Mouse (Mus musculus): Measurements from ENCODE around the gene Nt5c2. TPM values are rescaled to one million over a fixed set of nuclear protein-coding genes. Genes with fewer than 3 reads are reported as not detected.
"Not testable (repeated sequence)": the region's sequence is repeated elsewhere in the genome, so short reads cannot be mapped to it uniquely, and the experiment has no call there.

Gene Nt5c2
- total RNA-seq, 2 experiments from 2014 or later, result 64.9 to 75.1 TPM

DNA sequence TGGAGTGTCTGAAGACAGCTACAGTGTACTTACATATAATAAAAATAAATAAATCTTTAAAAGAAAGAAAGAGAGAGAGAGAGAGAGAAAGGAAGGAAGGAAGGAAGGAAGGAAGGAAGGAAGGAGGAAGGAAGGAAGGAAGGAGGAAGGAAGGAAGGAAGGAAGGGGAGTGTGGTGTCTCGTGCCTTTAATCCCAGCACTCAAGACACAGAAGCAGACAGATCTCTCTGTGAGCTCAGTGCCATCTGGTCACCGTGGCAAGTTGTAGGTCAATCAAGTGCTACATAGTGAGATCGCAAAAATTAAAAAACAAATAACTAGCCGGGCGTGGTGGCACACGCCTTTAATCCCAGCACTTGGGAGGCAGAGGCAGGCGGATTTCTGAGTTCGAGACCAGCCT lies 24.3 kb downstream of the Nt5c2 start:
- DNase-seq, result not testable (repeated sequence)

DNA sequence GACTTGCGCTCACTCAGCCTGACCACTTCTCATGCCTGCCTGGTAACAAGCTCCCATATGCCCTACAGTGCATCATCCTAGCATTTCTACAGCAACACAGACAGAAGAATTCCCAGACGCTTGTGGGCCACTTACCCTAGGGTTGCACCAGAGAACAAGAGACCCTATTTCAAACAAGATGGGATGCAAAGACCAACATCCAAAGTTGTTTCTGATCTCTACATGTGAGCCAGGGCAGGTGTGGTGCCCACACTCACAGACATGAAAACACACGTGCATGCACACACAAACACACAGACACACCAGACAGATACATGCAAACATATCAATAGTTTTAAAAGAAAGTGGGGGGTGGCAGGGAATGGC lies 24.8 kb downstream of the Nt5c2 start:
- intact Hi-C loops (cut with DNase I), result loop anchor here (2.0 to 10.0 kb wide), 2 partner anchors 229 to 315 kb away; partner anchors contain the start of genes Cnnm2 and Cyp17a1
- no peak for DNase-seq

More for the DNA sequence above, 24.3 kb downstream of the Nt5c2 start:
- intact Hi-C loops (cut with DNase I), result loop anchor here (1.0 to 10.0 kb wide), 3 partner anchors 114 to 316 kb away; partner anchors contain the start of genes Cnnm2 and Cyp17a1

DNA sequence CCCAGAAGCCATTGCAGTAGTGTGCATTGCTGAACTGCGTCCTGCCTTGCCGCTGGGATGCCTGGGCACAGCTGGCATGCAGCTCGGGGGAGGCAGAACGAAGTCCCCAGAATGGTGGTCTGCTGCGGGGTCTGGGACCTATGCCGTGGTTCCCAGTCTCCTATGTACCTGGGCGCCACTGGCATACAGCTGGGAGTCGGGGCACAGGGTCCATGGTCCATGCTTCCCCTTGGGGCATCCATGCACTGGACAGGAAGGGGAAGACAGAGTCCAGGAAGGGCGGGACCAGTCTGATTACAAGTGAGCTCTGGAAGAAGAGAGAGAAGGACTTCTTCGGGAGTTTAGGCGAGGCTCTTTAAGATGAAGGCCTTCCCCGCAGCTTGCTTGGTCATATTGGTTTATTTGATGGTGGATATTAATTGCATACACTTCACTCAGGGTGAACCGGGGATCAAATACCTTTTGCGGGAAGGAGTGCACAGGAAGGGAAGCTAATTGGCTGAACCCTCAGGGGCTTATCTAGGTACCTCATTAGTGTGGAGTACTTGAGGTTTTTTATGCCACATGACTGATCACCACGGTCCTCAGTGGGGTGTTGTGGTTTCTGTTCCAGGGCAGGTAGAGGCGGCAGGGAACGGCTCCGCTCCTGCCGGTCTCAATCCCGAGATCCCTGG lies 25.3 kb downstream of the Nt5c2 start:
- intact Hi-C loops (cut with DNase I), result loop anchor here (2.0 to 10.0 kb wide), 2 partner anchors 229 to 315 kb away; partner anchors contain the start of genes Cnnm2 and Cyp17a1
- no peak for DNase-seq

DNA sequence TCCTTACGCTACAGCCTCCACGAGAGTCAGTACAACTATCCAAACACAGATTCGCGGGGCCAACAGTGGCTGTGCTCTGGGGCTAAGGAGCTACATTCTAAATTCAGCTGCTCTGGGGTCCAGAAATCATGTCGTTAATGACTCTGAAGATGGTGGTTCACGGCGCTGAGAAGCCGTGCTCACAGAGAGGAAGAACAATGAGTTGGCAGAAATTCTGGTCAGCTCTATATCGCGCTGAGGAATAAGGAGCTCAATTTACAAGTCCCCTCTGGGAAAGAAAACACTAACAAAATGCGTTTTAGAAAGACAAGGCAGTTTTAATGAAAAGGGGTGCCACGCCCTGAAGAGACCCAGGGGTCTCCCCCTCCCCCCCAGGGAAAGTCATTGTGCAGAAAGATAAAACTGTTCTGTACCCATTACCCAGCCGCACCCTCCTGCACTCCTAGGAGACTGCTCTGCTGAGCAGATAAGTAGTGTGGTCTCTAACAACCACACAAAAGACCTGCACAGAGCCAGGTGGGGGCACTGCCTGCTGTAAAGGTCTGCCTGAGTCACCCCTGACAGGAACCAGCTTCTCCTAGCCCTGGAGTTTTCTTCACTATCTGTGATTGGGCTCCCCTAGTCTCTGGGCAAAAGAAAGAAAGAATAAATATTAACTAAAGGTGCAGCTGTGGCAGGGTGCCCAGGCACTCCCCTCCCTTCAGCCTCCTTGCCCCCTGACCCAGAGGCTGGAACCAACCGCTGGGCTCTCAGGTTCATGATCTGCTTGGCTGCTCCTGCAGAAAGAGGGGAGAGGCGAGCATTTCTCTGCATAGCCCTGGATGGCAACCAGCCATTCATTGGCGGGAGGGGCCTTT lies 26.5 kb downstream of the Nt5c2 start:
- DNase-seq, result no peak
- intact Hi-C loops (cut with DNase I), result no loop called here

DNA sequence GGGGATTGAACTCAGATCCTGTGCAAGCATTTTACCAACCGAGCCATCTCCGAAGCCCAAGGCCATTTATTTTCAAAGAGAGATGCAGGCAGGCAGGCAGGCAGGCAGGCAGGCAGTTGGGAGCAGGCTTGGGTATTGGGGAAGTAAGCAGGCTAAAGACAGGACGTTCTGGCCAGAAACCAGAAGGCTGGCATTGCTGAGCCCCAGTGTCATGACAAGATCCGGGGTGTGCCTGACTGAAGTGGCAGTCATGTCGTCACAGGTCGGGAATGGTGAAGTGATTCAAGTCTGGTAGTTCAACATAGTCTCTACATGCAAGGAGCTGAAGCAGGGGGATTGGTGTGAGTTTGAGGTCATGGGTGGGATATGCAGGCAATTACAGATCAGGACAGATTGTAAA lies 27.3 kb downstream of the Nt5c2 start:
- intact Hi-C loops (cut with DNase I), result no loop called here
- DNase-seq, result no peak

DNA sequence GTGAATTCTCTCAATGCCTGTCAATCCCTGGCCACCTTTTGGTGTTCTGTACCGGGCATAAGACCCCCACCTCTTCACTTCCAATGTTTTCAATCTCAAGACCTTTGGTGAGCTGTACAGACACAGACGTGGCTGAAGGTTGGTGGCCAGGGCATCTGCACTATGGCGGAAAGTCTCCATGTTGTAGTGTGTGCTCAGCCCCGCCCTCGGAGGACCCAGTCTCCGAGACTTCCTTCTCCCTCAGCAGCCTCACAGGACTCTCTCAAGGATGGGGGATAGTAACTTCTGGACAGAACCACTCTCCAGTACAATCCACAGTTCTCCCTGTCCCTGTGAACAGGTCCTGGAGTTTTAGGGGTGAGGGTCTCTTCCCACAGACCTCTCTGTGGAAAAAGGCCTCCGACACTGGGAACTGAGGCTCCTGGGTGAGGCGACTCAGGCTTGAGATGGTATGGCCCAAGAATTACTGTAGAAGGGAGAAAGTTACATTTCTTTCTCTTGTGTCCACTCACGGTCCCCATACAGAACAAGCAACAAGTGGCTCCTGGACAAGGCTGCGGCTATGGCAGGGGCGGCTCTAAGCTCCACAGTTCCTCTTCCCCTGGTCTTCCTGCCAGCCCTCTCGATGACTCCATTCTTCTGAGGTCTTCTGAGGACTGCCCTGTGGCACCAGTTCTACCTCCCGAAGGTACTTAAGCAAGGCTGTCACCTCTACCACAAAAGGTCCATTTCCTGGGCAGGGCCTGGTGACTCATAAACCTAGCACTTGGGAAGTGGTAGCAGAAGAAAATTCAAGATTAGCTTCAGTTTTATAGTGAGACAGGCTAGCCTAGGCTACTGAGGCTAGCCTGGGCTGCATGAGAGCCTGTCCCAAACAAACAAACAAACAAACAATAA lies 30.0 kb downstream of the Nt5c2 start:
- intact Hi-C loops (cut with DNase I), result no loop called here
- no peak for DNase-seq

DNA sequence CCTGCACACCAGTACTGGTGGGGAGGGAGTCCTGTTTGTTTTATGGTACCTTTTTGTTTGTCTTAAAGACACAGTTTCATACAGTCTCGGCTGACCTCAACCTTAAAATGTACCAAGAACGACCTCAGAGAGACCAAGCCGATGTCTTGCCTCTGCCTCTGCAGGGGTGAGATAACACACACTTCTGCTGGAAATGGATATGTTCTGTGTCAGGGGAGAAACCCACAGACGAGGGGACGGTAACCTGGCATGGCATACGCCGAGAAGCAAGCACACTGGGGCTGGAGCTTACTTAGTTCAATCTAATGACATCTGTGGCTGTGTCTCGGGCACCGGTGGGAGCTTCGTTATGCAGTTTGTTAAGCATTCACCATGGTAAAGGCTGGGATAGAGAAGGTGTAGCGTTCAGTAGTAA lies 31.0 kb downstream of the Nt5c2 start:
- no peak for DNase-seq
- intact Hi-C loops (cut with DNase I), result no loop called here

DNA sequence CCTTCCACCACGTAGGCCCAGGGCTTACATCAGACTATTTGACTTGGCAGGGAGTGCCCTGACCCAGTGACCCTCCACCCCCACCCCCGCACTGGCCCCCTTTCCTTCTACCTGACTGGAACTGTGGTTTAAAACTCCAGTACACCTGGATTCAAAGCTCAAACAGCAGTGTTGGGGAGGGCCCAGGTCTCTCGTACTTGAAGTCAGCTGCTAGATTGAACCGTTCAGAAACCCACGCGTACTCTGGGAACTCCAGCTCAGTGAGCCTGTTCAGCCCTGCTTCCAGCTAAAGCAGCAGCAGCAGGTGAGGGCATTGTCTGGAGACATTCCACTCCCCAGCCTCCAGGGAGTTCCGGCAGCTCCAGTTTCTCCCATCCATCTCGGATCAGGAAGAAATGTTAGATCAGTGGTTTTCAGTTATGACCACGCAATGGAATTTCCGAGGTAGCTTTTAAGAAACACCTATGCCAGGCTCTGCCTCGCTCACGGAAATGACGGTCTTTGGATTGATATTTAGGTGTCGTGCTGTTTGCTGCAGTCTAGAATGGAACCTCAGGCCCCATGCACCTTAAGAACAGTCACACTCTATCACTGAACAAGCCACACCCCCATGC lies 31.5 kb downstream of the Nt5c2 start:
- intact Hi-C loops (cut with DNase I), result no loop called here
- DNase-seq, result no peak

DNA sequence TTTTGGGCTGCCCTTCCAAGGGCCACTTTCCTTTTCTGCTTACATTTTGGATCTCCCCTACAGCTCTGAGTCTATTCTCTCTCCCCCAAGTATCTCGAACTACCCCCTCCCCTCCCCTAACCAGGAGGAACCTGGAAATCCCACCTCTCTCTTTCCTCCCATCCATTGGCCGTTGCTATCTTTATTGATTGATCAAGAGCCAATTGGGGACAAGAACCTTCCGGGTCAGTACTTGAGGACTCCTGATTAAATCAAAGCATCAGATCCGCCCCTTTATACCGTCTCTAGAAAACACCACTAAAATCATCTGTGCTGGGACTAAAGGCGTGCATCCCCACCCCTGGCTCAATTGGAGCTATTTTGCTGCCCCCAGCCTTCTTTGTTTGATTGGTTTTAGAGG lies 33.5 kb downstream of the Nt5c2 start:
- intact Hi-C loops (cut with DNase I), result no loop called here
- DNase-seq, result no peak

DNA sequence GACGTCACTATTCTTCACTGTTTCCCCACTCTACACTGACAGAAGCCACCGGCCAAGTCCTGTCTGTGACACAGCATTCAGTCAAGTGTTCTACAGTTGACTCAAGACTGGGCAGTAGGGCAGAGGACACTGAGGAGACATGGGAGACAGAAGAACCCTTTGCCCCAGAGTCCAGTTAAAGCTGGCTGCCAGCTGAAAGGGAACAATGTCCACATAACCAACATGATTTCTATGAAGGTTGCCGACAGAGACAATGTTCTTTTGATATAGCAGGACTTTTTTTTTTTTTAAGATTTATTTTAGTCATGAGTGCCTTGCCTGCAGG lies 35.2 kb downstream of the Nt5c2 start:
- intact Hi-C loops (cut with DNase I), result no loop called here
- no peak for DNase-seq

DNA sequence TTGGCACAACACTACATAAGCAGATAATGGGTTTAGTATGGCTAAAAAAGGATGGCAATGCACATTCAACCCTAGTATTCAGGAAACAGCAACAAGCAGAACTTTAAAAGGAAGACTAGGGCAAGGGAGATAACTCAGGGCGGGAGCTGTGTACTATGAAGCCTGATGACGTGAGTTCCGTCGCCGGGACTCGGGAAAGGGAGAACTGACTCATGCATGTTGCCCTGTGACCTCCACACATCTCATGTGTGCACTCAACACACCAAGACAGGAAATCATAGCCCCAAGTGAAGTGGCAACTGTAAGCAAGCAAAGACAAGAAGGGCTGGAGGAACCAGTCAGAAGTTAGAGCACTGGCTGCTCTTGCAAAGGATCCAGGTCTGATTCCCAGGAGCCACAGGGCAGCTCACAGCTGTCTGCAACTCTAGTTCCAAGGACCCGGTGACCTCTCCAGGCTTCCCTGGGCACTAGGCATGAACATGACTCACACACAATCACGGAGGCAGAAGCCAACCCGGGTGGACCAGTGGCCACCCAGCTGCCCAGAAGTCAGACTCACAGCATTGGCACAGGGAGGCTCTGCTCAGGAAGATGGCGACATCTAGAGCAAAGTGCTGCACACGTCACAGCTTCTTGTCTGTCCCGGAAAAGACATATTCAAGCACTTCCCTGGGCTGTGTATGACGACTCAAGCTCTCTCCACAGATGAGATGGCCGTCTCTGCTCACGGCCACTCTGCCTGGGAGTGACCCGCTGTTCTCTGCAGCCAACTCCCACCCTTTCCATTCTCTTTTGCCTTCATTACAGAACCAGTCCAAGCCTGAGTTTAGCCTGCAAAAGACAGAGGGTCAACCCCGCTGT lies 35.8 kb downstream of the Nt5c2 start:
- intact Hi-C loops (cut with DNase I), result no loop called here
- DNase-seq, result no peak

DNA sequence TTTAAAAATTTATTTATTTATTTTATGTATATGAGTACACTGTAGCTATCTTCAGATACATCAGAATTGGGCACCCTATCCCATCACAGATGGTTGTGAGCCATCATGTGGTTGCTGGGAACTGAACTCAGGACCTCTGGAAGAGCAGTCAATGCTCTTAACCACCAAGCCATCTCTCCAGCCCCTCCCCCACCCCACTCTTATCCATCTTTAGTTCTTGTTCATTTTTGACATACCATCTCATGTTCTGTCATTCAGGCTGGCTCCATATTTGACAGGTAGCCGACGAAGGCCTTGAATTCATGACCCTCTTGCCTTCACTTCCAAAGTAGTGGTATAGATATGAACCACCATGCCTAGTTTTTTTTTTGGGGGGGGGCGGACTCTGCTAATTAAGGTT lies 36.9 kb downstream of the Nt5c2 start:
- intact Hi-C loops (cut with DNase I); DNase-seq: not testable (repeated sequence)

DNA sequence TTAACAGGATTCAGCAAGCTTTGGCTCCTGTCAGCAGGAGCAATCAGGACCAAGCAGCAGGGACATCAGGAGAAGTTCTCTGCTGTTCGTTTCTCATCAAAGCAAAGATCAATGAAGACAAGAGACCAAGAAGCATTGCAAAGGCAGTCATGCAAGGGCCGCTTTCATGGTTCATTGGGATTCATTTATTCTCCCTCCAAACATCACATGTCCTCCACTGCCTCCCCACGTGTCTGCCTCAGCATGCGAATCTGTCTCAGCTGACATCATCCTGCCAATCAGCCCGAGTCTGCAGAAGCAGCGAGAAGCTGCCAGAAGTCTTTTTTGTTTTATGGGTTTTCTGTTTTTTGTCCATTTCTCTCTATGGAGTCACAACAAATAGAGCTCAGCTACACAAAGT lies 37.5 kb downstream of the Nt5c2 start:
- intact Hi-C loops (cut with DNase I), result no loop called here
- DNase-seq, result no peak

DNA sequence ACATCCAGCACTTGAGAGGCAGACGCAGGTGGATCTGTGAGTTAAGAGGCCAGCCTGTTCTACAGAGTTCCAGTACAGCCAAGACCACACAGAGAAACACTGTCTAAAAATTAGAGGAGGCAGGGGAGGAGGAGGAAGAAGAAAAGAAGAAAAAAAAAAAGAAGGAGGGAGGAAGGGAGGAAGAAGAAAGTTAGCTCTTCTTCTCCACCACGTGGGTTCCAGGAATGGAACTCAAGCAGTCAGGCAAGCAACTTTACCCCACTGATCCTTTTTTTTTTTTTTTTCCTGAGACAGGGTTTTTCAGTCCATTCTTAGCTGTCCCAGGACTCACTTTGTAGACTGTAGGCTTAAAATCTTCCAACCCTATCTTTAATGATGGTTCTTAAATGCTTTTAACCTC lies 38.2 kb downstream of the Nt5c2 start:
- no peak for DNase-seq
- intact Hi-C loops (cut with DNase I), result no loop called here

DNA sequence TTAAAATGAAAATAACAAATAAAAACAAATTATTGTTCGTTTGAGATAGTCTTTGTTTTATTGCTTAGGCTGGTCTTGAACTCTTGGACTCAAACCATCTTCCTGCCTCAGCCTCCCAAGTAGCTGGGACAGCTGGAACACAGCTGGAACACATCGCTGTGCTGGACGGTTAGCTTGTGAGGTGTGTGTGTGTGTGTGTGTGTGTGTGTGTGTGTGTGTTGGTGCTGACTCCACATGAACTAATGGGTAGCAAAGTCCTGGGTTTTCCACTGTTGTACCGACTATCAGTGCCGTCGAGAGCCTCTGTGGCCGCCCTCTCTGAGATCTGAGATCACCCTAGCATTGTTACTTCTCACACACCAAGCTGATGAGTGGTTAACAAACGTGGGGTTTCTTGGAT lies 39.0 kb downstream of the Nt5c2 start:
- DNase-seq, result no peak
- intact Hi-C loops (cut with DNase I), result no loop called here

DNA sequence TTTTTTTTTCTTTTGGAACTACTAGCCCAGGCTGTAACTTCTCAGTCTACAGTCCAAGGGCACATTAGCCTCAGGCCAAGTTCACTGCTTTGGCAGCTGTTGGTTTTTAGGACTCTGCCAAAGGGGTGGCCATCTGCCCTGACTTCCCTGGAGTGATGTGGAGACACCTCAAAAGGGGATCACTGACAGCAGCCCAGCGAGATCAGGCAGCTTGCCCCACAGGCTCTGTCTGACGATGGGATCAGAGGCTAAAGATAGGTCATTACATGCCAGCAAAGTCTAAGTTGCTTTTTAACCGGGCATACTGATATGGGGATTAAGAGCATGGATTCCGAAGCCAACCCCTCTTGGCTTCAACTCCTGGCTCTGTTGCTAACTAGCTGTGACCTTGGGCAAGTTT lies 39.4 kb downstream of the Nt5c2 start:
- peak; percentile 62 to 69 for DNase-seq
- intact Hi-C loops (cut with DNase I), result no loop called here

DNA sequence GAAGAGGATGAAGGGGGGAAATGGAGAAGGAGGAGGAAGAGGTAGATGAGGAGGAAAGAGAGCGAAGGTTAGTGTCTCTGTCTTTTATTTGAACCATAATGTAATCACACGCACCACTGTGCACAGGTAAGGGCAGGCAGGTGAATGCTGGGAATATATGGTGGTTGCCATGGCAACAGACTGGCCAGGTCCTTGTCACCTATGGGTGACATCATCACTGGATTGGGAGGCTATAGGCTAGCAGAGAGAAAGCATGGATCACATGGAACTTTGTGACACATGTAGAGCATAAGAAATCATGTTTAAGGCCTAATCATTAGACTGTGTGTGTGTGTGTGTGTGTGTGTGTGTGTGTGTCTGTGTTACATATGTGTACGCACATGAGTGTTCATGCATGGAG lies 42.8 kb downstream of the Nt5c2 start:
- intact Hi-C loops (cut with DNase I), result no loop called here
- DNase-seq, result no peak

DNA sequence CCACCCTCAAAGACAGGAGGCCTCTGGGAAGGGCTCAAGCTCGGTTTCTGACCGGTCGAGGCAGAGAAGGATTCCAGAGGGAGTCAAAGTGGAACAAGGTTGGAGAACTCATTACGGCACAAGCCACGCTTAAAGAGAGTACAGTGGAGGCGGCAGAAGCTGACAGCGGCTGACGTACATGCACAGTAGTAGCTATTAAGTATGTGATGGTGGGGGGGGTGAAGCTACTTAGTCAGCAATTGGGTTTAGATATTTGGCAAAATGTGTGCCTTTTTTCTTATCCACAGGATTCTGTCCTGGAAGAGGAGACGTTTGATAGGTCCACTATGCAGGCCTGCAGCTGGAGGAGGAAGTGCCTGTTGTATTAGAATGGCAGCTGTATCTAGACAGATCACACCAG lies 43.2 kb downstream of the Nt5c2 start:
- no peak for DNase-seq
- intact Hi-C loops (cut with DNase I), result no loop called here

DNA sequence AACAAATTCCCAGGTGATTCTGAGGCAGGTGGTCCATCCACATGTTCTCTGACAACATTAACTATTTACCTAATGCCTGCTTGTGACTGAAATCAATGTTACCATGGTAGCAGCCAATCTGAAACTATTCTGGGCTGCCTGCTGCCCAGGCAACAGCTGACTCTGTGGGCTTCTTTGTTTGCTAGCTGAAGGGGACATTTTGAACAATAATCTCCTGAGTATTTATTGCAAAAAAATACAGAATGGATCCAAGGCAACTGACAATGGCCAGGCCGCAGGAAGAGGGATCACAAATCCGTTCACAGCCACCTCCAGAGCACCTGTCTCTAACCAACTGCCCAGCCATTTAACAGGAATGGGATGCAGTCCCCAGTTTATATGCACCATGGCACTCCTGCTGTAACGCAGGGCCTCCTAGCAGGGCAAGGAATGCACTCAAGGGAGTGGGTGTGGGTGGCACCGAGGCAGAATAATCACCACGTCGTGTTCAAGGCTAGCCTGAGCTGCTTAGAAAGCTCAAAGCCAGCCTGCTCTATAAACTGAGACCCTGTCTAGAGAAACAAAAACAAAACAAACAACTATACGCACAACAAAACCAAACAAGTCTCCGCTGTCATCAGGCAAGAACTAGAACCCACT lies 43.8 kb downstream of the Nt5c2 start:
- intact Hi-C loops (cut with DNase I), result no loop called here
- no peak for DNase-seq

All from heart, postnatal 14 days (tissue).